Mouse (Mus musculus): ENCODE measurements around the gene Fbf1. TPM values are rescaled to one million over a fixed set of nuclear protein-coding genes. Genes with fewer than 3 reads are reported as not detected.

The Fbf1 gene
- polyA plus RNA-seq, 1 experiment from 2014 or later = 80.9 TPM

- WGBS = 73% methylated on average over 25 of the region's 25 CpGs
- Histone ChIP-seq H3K27me3 (no peaks in the 10 kb centered on the region), H3K27ac (no peak overlapping the region), H3K9ac (no peak overlapping the region), H3K36me3 (peaks cover 98% of the 10 kb centered on the region), H3K9me3 (replicated peaks) (no peaks in the 10 kb centered on the region), H3K4me1 (no peaks in the 10 kb centered on the region; the same call in 1 of the 2 replicates), H3K4me2 (replicated peaks) (no peak overlapping the region), H3K4me3 (no peak overlapping the region)
- no peak for ATAC-seq (ENCODE audit: low FRiP score)
Measured at GRCm38 (mm10) chr11:116146294-116146985, 21.5 kb downstream of the Fbf1 start.

- ATAC-seq (ENCODE audit: low FRiP score) = no peak
- H3K9ac ChIP-seq = no peak overlapping the region
- H3K27ac ChIP-seq = no peak overlapping the region
- peaks cover 90% of the 10 kb centered on the region for H3K36me3 ChIP-seq
- H3K27me3 ChIP-seq = no peaks in the 10 kb centered on the region
- no peaks in the 10 kb centered on the region for H3K9me3 ChIP-seq (replicated peaks)
- 59% methylated on average over 18 of the region's 18 CpGs for WGBS
- no peak overlapping the region for H3K4me2 ChIP-seq (replicated peaks)
- H3K4me1 ChIP-seq = no peaks in the 10 kb centered on the region; the same call in 1 of the 2 replicates
- H3K4me3 ChIP-seq = no peak overlapping the region
Measured at GRCm38 (mm10) chr11:116145481-116146293, 22.3 kb downstream of the Fbf1 start.

GRCm38 (mm10) chr11:116143468-116143867, 24.5 kb downstream of the Fbf1 start:
- no peak overlapping the region for H3K27ac ChIP-seq
- H3K36me3 ChIP-seq = peaks cover 68% of the 10 kb centered on the region
- no peak overlapping the region for H3K4me3 ChIP-seq
- no peak overlapping the region for H3K4me2 ChIP-seq (replicated peaks)
- H3K27me3 ChIP-seq = no peaks in the 10 kb centered on the region
- no peaks in the 10 kb centered on the region; the same call in 1 of the 2 replicates for H3K4me1 ChIP-seq
- no peaks in the 10 kb centered on the region for H3K9me3 ChIP-seq (replicated peaks)
- no peak overlapping the region for H3K9ac ChIP-seq
- ATAC-seq (ENCODE audit: low FRiP score) = no peak
- WGBS = 91% methylated on average over 3 of the region's 3 CpGs

GRCm38 (mm10) chr11:116142211-116142991, 25.6 kb downstream of the Fbf1 start:
- H3K27ac ChIP-seq = no peak overlapping the region
- ATAC-seq (ENCODE audit: low FRiP score) = no peak
- H3K4me2 ChIP-seq (replicated peaks) = no peak overlapping the region
- no peaks in the 10 kb centered on the region for H3K27me3 ChIP-seq
- H3K4me3 ChIP-seq = no peak overlapping the region
- 68% methylated on average over 10 of the region's 10 CpGs for WGBS
- peaks cover 6% of the 10 kb centered on the region; the same call in 1 of the 2 replicates for H3K4me1 ChIP-seq
- H3K36me3 ChIP-seq = peaks cover 58% of the 10 kb centered on the region
- peak overlapping the region; percentile 14; the same call in 1 of the 2 replicates for H3K9ac ChIP-seq
- H3K9me3 ChIP-seq (replicated peaks) = no peaks in the 10 kb centered on the region

- peaks cover 39% of the 10 kb centered on the region for H3K36me3 ChIP-seq
- peak within 1 kb of the TSS; percentile 89 for H3K4me3 ChIP-seq
- no peaks in the 10 kb centered on the region for H3K27me3 ChIP-seq
- H3K4me2 ChIP-seq (replicated peaks) = peak within 1 kb of the TSS; percentile 72
- ATAC-seq (ENCODE audit: low FRiP score) = peak; percentile 96
- H3K9ac ChIP-seq = peak within 1 kb of the TSS; percentile 84
- H3K27ac ChIP-seq = peak within 1 kb of the TSS; percentile 72
- no peaks in the 10 kb centered on the region for H3K9me3 ChIP-seq (replicated peaks)
- WGBS = under 1% methylated on average over 60 of the region's 60 CpGs
- H3K4me1 ChIP-seq = peaks cover 10% of the 10 kb centered on the region
Measured at GRCm38 (mm10) chr11:116138468-116139138, 29.4 kb downstream of the Fbf1 start, which contains the start of gene Mrpl38. TSS of gene Mrpl38 (minus strand) at chr11:116138868.

- peaks cover 36% of the 10 kb centered on the region for H3K36me3 ChIP-seq
- peak overlapping the region; percentile 72 for H3K4me2 ChIP-seq (replicated peaks)
- H3K27ac ChIP-seq = peak overlapping the region; percentile 72
- H3K9ac ChIP-seq = peak overlapping the region; percentile 84
- ATAC-seq (ENCODE audit: low FRiP score) = no peak
- WGBS = 1% methylated on average over 20 of the region's 20 CpGs
- no peaks in the 10 kb centered on the region for H3K27me3 ChIP-seq
- peak overlapping the region; percentile 89 for H3K4me3 ChIP-seq
- H3K4me1 ChIP-seq = peaks cover 10% of the 10 kb centered on the region
- no peaks in the 10 kb centered on the region for H3K9me3 ChIP-seq (replicated peaks)
Measured at GRCm38 (mm10) chr11:116138096-116138467, 29.9 kb downstream of the Fbf1 start.

- Histone ChIP-seq H3K27ac (no peak overlapping the region), H3K36me3 (peaks cover 37% of the 10 kb centered on the region), H3K4me2 (replicated peaks) (no peak overlapping the region), H3K27me3 (no peaks in the 10 kb centered on the region), H3K4me1 (peaks cover 26% of the 10 kb centered on the region), H3K9ac (no peak overlapping the region), H3K9me3 (replicated peaks) (no peaks in the 10 kb centered on the region), H3K4me3 (no peak overlapping the region)
- WGBS = 88% methylated on average over 10 of the region's 10 CpGs
- no peak for ATAC-seq (ENCODE audit: low FRiP score)
Measured at GRCm38 (mm10) chr11:116134171-116134570, 33.8 kb downstream of the Fbf1 start.

GRCm38 (mm10) chr11:116133497-116133896, 34.5 kb downstream of the Fbf1 start:
- H3K9ac ChIP-seq = no peak overlapping the region
- H3K27me3 ChIP-seq = no peaks in the 10 kb centered on the region
- no peaks in the 10 kb centered on the region for H3K9me3 ChIP-seq (replicated peaks)
- no peak overlapping the region for H3K4me2 ChIP-seq (replicated peaks)
- peaks cover 37% of the 10 kb centered on the region for H3K36me3 ChIP-seq
- H3K4me3 ChIP-seq = no peak overlapping the region
- H3K27ac ChIP-seq = no peak overlapping the region
- 75% methylated on average over 5 of the region's 5 CpGs for WGBS
- H3K4me1 ChIP-seq = peaks cover 28% of the 10 kb centered on the region
- no peak for ATAC-seq (ENCODE audit: low FRiP score)

GRCm38 (mm10) chr11:116132366-116133333, 35.3 kb downstream of the Fbf1 start:
- peaks cover 25% of the 10 kb centered on the region for H3K4me1 ChIP-seq
- H3K4me3 ChIP-seq = no peak overlapping the region
- H3K27ac ChIP-seq = no peak overlapping the region
- no peak for ATAC-seq (ENCODE audit: low FRiP score)
- WGBS = 87% methylated on average over 16 of the region's 16 CpGs
- no peaks in the 10 kb centered on the region for H3K9me3 ChIP-seq (replicated peaks)
- peaks cover 37% of the 10 kb centered on the region for H3K36me3 ChIP-seq
- no peaks in the 10 kb centered on the region for H3K27me3 ChIP-seq
- no peak overlapping the region for H3K4me2 ChIP-seq (replicated peaks)
- no peak overlapping the region for H3K9ac ChIP-seq

GRCm38 (mm10) chr11:116131349-116132170, 36.4 kb downstream of the Fbf1 start:
- Histone ChIP-seq H3K4me2 (replicated peaks) (peak overlapping the region; percentile 67), H3K4me1 (peaks cover 29% of the 10 kb centered on the region), H3K27ac (peak overlapping the region; percentile 89), H3K36me3 (peaks cover 37% of the 10 kb centered on the region), H3K9me3 (replicated peaks) (no peaks in the 10 kb centered on the region), H3K9ac (peak overlapping the region; percentile 67), H3K27me3 (no peaks in the 10 kb centered on the region), H3K4me3 (peak overlapping the region; percentile 47; the same call in 1 of the 2 replicates)
- ATAC-seq (ENCODE audit: low FRiP score) = no peak; the same call in 1 of the 2 replicates
- 83% methylated on average over 15 of the region's 15 CpGs for WGBS
